In the genomic region with DNA sequence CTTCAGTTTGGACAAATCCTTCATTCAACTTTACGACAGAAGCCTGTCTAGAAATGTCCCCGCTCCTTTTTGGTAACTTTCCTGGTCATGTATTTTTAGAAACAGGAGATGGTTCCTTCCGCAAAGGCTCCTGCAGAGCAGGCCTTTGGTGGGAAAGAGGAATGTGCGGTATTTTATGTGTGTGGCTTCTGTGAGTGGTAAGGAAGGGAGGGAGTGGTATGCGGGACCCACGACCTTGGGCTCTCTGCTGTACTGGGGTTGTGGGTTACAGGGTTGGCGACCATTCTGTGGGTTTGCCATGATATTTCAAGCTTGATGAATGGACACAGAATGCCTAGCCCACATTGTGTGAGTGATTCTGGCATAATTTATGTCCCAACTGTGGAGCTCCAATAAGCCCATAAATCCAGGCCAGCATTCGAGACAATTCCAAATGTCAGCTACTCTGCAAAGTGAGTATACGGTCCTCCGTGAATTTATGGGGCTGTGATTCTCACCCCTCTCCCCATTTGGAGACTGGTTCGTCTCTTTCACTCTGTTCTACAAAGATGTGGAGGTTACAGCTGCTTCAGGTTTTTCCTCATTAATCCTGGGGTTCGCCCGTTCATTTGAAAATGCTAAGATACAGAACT, we compare ENCODE assay signal across 11 mouse cellular contexts.
A peak's percentile ranks its signal among the peaks of the same experiment; 100 is the strongest.
DNase-seq lines count a peak whose midpoint lies in the region; ATAC-seq lines count a peak whose summit lies in the region.
"Had no signal": no experiment of that assay in that cellular context is flagged by ENCODE, and none has a peak within 500 bp of the region (broad histone marks: within the 10 kb centered on the region; RNA-seq: fewer than 3 reads in every experiment).

No protein-coding gene starts in this region.

- H3K27ac ChIP-seq in brown adipose tissue, adult 24 weeks (replicated peaks; ENCODE audit: low read depth, low read length): peak overlapping the region; percentile 84
- peak overlapping the region; percentile 4; the same call in 1 of the 2 replicates for H3K27ac ChIP-seq in limb, embryonic 12.5 days
- H3K27ac ChIP-seq: lung, embryonic 15.5 days had no signal

- no peaks in the 10 kb centered on the region for H3K9me3 ChIP-seq in limb, embryonic 12.5 days
- H3K9me3 ChIP-seq: lung, embryonic 15.5 days had no signal

- intact Hi-C loops in heart, postnatal 10 days (cut with DNase I): no loop called here
- intact Hi-C loops in gastrocnemius, postnatal 36 days (cut with DNase I): no loop called here

- 20% methylated on average over 13 of the region's 13 CpGs for WGBS in limb, embryonic 12.5 days

- no peak overlapping the region for H3K4me2 ChIP-seq in limb, embryonic 12.5 days
- H3K4me2 ChIP-seq: lung, embryonic 15.5 days had no signal

- H3K9ac ChIP-seq in limb, embryonic 12.5 days (replicated peaks): no peak overlapping the region
- H3K9ac ChIP-seq: lung, embryonic 15.5 days had no signal

- H3K4me1 ChIP-seq in brown adipose tissue, adult 24 weeks (ENCODE audit: control insufficient read depth, insufficient read depth, insufficient read length, low read length): peaks cover 4% of the 10 kb centered on the region; the same call in 1 of the 2 replicates
- peaks cover 12% of the 10 kb centered on the region for H3K4me1 ChIP-seq in limb, embryonic 12.5 days (replicated peaks)

- DNase-seq in adrenal gland, postnatal 14 days: peak; percentile 26
- DNase-seq in adrenal gland, adult 18-20 months (ENCODE audit: low spot score in 2 of 2): no peak
- DNase-seq in heart, postnatal 10 days: peak; percentile 4 to 23
- DNase-seq in gastrocnemius, postnatal 36 days: no peak
- no peak for DNase-seq in MN1 (ENCODE audit: low spot score)
- no peak for DNase-seq in cerebellum, adult 8-10 months
- DNase-seq: cerebellum, adult 9-11 months had no signal

- ATAC-seq in limb, embryonic 12.5 days (ENCODE audit: insufficient number of reproducible peaks, insufficient read depth, low FRiP score, low TSS enrichment, low read depth): no peak
- ATAC-seq: forebrain, embryonic 16.5 days had no signal

- H3K36me3 ChIP-seq in limb, embryonic 12.5 days: no peaks in the 10 kb centered on the region
- H3K36me3 ChIP-seq: lung, embryonic 15.5 days had no signal

- no peaks in the 10 kb centered on the region for H3K27me3 ChIP-seq in limb, embryonic 12.5 days
- H3K27me3 ChIP-seq: lung, embryonic 15.5 days had no signal

- H3K4me3 ChIP-seq in brown adipose tissue, adult 24 weeks (ENCODE audit: insufficient read depth, low read depth, low read length): peak overlapping the region; percentile 12; the same call in 1 of the 2 replicates
- H3K4me3 ChIP-seq in limb, embryonic 12.5 days (replicated peaks): no peak overlapping the region
- H3K4me3 ChIP-seq: lung, embryonic 15.5 days had no signal

Comparison
In these comparisons a context has a peak if more than half of its experiments do, and no peak if none do; other contexts are left out.
1. DNase-seq: peak in adrenal gland, postnatal 14 days (single experiment) and heart, postnatal 10 days (2 of 2); none in adrenal gland, adult 18-20 months (0 of 2), gastrocnemius, postnatal 36 days (0 of 2), MN1 (single experiment) and cerebellum, adult 8-10 months (single experiment).